7 mouse cellular contexts compared by ENCODE assay signal in the genomic region with DNA sequence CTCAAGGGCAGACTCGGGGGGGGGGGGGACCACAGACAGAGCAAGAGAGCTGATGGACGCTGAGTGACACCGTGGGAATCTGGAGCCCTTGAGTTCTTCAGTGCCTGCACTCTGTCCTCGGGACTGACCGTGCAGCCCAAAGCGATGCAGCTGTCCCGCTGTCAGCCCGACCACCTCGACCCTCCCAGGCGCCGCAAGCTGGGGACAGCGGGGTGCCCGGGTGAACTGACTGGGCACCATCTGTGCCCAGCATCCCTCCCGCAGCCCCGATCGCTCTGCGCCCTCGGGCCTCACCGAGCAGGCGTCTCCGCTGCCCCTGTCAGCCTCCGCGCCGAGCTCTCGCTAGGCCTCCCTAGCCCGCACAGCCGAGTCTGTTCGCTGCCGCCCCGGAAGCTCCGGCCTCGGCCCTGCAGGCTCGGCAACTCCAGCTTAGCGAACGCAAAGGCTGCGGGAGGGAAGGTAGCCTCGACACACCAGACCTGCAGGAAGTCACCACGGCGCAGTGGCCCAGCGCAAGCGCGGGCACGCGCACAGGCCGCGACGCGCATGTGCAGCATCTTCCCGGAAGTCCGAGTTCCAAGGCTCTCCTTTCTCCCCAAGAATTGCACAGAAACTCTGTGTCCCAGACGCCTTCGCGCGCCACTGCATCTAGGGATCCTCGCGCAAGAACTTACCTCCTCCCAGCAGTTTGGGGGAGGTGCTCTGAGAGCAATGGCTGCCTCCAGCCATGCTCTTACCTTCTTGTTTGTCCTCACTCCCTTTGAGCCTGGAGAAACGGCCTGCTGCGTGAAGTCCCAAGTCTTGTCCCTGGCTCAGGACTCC. TPM values are rescaled to one million over a fixed set of nuclear protein-coding genes. Genes with fewer than 3 reads are reported as not detected.
DNase-seq lines count a peak whose midpoint lies in the region; ATAC-seq lines count a peak whose summit lies in the region.

Gene Rbak (minus strand): TSS at position 521 of the 822 bp plus-strand sequence.
Gene Spdye4b (plus strand): TSS at position 763 of the 822 bp plus-strand sequence.

- no peaks in the 10 kb centered on the region for H3K27me3 ChIP-seq in embryonic facial prominence, embryonic 11.5 days (ENCODE audit: control insufficient read depth, insufficient read depth, low read length)
- no peaks in the 10 kb centered on the region for H3K27me3 ChIP-seq in limb, embryonic 10.5 days (ENCODE audit: low read depth, poor library complexity, severe bottlenecking)
- H3K27me3 ChIP-seq in midbrain, embryonic 13.5 days = no peaks in the 10 kb centered on the region

- peaks cover 6% of the 10 kb centered on the region for H3K36me3 ChIP-seq in embryonic facial prominence, embryonic 11.5 days (replicated peaks; ENCODE audit: control insufficient read depth, insufficient read depth, low read depth, low read length)
- peaks cover 35% of the 10 kb centered on the region for H3K36me3 ChIP-seq in limb, embryonic 10.5 days
- peaks cover 30% of the 10 kb centered on the region for H3K36me3 ChIP-seq in midbrain, embryonic 13.5 days

- under 1% methylated on average over 58 of the region's 58 CpGs for WGBS in embryonic facial prominence, embryonic 11.5 days
- under 1% methylated on average over 58 of the region's 58 CpGs for WGBS in limb, embryonic 10.5 days
- under 1% methylated on average over 58 of the region's 58 CpGs for WGBS in midbrain, embryonic 13.5 days

- H3K9ac ChIP-seq in embryonic facial prominence, embryonic 11.5 days (replicated peaks; ENCODE audit: low read length) = peak within 1 kb of the TSS; percentile 94
- peak within 1 kb of the TSS; percentile 95 for H3K9ac ChIP-seq in midbrain, embryonic 13.5 days (replicated peaks)

- H3K4me3 ChIP-seq in embryonic facial prominence, embryonic 11.5 days (ENCODE audit: low read depth, low read length) = peak within 1 kb of the TSS; percentile 91
- H3K4me3 ChIP-seq in limb, embryonic 10.5 days = peak within 1 kb of the TSS; percentile 92
- peak within 1 kb of the TSS; percentile 80 for H3K4me3 ChIP-seq in midbrain, embryonic 13.5 days (replicated peaks)

- H3K4me2 ChIP-seq in embryonic facial prominence, embryonic 11.5 days (ENCODE audit: low read depth, low read length) = peak within 1 kb of the TSS; percentile 85
- peak within 1 kb of the TSS; percentile 83 for H3K4me2 ChIP-seq in midbrain, embryonic 13.5 days (replicated peaks)

- peak; percentile 94 for ATAC-seq in embryonic facial prominence, embryonic 11.5 days (replicated peaks; ENCODE audit: insufficient number of reproducible peaks, low FRiP score, low TSS enrichment, low read depth)
- peak; percentile 92 for ATAC-seq in granulocyte monocyte progenitor cell, adult 5-6 weeks (replicated peaks; ENCODE audit: poor library complexity, severe bottlenecking)
- peak; percentile 98 for ATAC-seq in midbrain, embryonic 13.5 days

- H3K27ac ChIP-seq in embryonic facial prominence, embryonic 11.5 days (replicated peaks; ENCODE audit: low read depth, low read length) = peak within 1 kb of the TSS; percentile 41; the same call in 1 of the 2 replicates
- H3K27ac ChIP-seq in limb, embryonic 10.5 days = peak within 1 kb of the TSS; percentile 92
- H3K27ac ChIP-seq in midbrain, embryonic 13.5 days = peak within 1 kb of the TSS; percentile 94

- no peaks in the 10 kb centered on the region for H3K9me3 ChIP-seq in embryonic facial prominence, embryonic 11.5 days (replicated peaks; ENCODE audit: control insufficient read depth, low read length)
- no peaks in the 10 kb centered on the region for H3K9me3 ChIP-seq in limb, embryonic 10.5 days (replicated peaks)
- 0 out of 2 replicates have a peak, but pooled peaks cover 6% of the 10 kb centered on the region for H3K9me3 ChIP-seq in midbrain, embryonic 13.5 days

- DNase-seq in adrenal gland, postnatal 10 days = peak; percentile 94
- DNase-seq in embryonic facial prominence, embryonic 11.5 days (ENCODE audit: low spot score) = peak; percentile 97
- DNase-seq in kidney, adult 11 months = peak; percentile 96
- peak; percentile 95 for DNase-seq in limb, embryonic 10.5 days (ENCODE audit: low spot score)
- DNase-seq in spleen, adult 12 weeks (ENCODE audit: low spot score) = peak; percentile 69

- H3K4me1 ChIP-seq in embryonic facial prominence, embryonic 11.5 days (ENCODE audit: control insufficient read depth, insufficient read depth, low read length) = no peaks in the 10 kb centered on the region; the same call in 1 of the 2 replicates
- peaks cover 10% of the 10 kb centered on the region for H3K4me1 ChIP-seq in limb, embryonic 10.5 days
- H3K4me1 ChIP-seq in midbrain, embryonic 13.5 days (replicated peaks) = peaks cover 14% of the 10 kb centered on the region

RNA-seq across cellular contexts. Expression of gene Rbak, which starts in this region (rescaled TPM):
- total RNA-seq in adrenal gland, postnatal 10 days (2021) = 10 to 100 TPM in 1 of 2 experiments, 1 to 10 TPM in 1; 9.5 to 16.9 TPM
- 9.7 and 12.0 TPM in 2 replicates for polyA plus RNA-seq in embryonic facial prominence, embryonic 11.5 days (2014; fragmentation: Nextera tagmentation; extraction: Ambion mirVana)
- 7.9 and 10.9 TPM in 2 replicates for total RNA-seq in granulocyte monocyte progenitor cell, adult 5-6 weeks (2014; fragmentation: Nextera tagmentation)
- 10.3 and 14.3 TPM in 2 replicates for total RNA-seq in granulocyte monocyte progenitor cell, adult 5-6 weeks (2017)
- polyA plus RNA-seq in limb, embryonic 10.5 days (2016; fragmentation: Nextera tagmentation; extraction: Ambion mirVana) = 14.3 and 19.3 TPM in 2 replicates
- 15.9 and 16.2 TPM in 2 replicates for polyA plus RNA-seq in midbrain, embryonic 13.5 days (2015; fragmentation: Nextera tagmentation; extraction: Ambion mirVana)

RNA-seq across cellular contexts. Expression of gene Spdye4b, which starts in this region (rescaled TPM):
- not detected for total RNA-seq in adrenal gland, postnatal 10 days (2021)
- polyA plus RNA-seq in embryonic facial prominence, embryonic 11.5 days (2014; fragmentation: Nextera tagmentation; extraction: Ambion mirVana) = not detected in 2 replicates
- not detected in 2 replicates for total RNA-seq in granulocyte monocyte progenitor cell, adult 5-6 weeks (2014; fragmentation: Nextera tagmentation)
- total RNA-seq in granulocyte monocyte progenitor cell, adult 5-6 weeks (2017) = not detected in 2 replicates
- not detected in 2 replicates for polyA plus RNA-seq in limb, embryonic 10.5 days (2016; fragmentation: Nextera tagmentation; extraction: Ambion mirVana)
- polyA plus RNA-seq in midbrain, embryonic 13.5 days (2015; fragmentation: Nextera tagmentation; extraction: Ambion mirVana) = 0.09 TPM in 1 of 2 replicates, not detected in the other

Comparison
In these comparisons a context has a peak if more than half of its experiments do, and no peak if none do; other contexts are left out.
1. Peak in every context shown above with its lines: DNase-seq, ATAC-seq, H3K4me3 ChIP-seq and H3K27ac ChIP-seq.
2. H3K27ac ChIP-seq: peak in every context shown above with its lines; median percentile 94 in midbrain, embryonic 13.5 days; 92 in limb, embryonic 10.5 days; 41 in embryonic facial prominence, embryonic 11.5 days.